ENCODE assay signal across 11 mouse cellular contexts in the genomic region with DNA sequence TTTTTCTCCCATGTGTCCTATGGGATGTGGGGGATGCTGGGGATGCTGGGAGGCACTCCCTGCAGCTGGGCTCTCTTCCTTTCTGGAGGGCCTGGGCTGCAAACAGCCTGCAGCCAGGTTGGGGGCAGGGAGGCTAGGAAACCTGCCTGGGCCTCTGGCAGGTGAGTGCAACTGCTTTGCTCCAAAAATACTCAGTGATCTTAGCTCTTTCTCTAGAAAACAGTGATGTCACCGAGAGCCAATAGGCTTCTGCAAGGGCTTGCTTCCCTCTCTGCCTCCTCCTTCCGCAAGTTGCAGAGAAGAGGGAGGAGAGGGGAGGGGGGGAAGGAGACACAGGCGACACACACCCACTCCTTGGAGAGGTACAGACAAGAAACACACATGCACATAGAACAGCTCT. TPM values are rescaled to one million over a fixed set of nuclear protein-coding genes. Genes with fewer than 3 reads are reported as not detected.
A peak's percentile ranks its signal among the peaks of the same experiment; 100 is the strongest.
DNase-seq lines count a peak whose midpoint lies in the region; ATAC-seq and TF ChIP-seq lines count a peak whose summit lies in the region.
"Had no signal": no experiment of that assay in that cellular context is flagged by ENCODE, and none has a peak within 500 bp of the region (broad histone marks: within the 10 kb centered on the region; RNA-seq: fewer than 3 reads in every experiment).

No protein-coding gene starts in this region.

- WGBS in forebrain, embryonic 16.5 days, result 0% methylated on average over 2 of the region's 3 CpGs
- 9% methylated on average over 2 of the region's 3 CpGs for WGBS in midbrain, embryonic 14.5 days
- 10% methylated on average over 3 of the region's 3 CpGs for WGBS in liver, postnatal 0 days (ENCODE audit: insufficient replicate concordance)

- no peak overlapping the region for H3K27ac ChIP-seq in ES-E14 (ENCODE audit: insufficient read depth, low read depth, low read length, poor library complexity, severe bottlenecking)
- H3K27ac ChIP-seq in forebrain, embryonic 16.5 days (ENCODE audit: low read length), result peak overlapping the region; percentile 68
- peak overlapping the region; percentile 88 for H3K27ac ChIP-seq in midbrain, embryonic 14.5 days (replicated peaks; ENCODE audit: low read depth, low read length)
- no peak overlapping the region for H3K27ac ChIP-seq in liver, postnatal 0 days (ENCODE audit: low read depth)

- no peak overlapping the region for H3K4me3 ChIP-seq in ES-E14 (ENCODE audit: insufficient read depth in 1 of 2, low read depth in 1 of 2, low read length in 2 of 2, poor library complexity in 1 of 2, severe bottlenecking in 1 of 2)
- H3K4me3 ChIP-seq in forebrain, embryonic 16.5 days (replicated peaks; ENCODE audit: low read length), result no peak overlapping the region
- no peak overlapping the region for H3K4me3 ChIP-seq in midbrain, embryonic 14.5 days (replicated peaks; ENCODE audit: low read depth, low read length)
- no peak overlapping the region for H3K4me3 ChIP-seq in liver, postnatal 0 days (ENCODE audit: low read depth, low read length)

- H3K9me3 ChIP-seq in ES-E14 (ENCODE audit: control insufficient read depth, insufficient read depth, low read depth, low read length), result no peaks in the 10 kb centered on the region
- H3K9me3 ChIP-seq in forebrain, embryonic 16.5 days (ENCODE audit: control insufficient read depth, low read length), result no peaks in the 10 kb centered on the region
- H3K9me3 ChIP-seq in midbrain, embryonic 14.5 days (ENCODE audit: control insufficient read depth, low read length), result no peaks in the 10 kb centered on the region
- no peaks in the 10 kb centered on the region for H3K9me3 ChIP-seq in liver, postnatal 0 days (ENCODE audit: low read length)

- TF ChIP-seq CTCF in liver, postnatal 0 days (IDR thresholded peaks at IDR 0.05; ENCODE audit: low read depth), result no peak

- peak overlapping the region; percentile 32 for H3K4me2 ChIP-seq in forebrain, embryonic 16.5 days (ENCODE audit: low read length)
- H3K4me2 ChIP-seq in midbrain, embryonic 14.5 days (ENCODE audit: low read length), result no peak overlapping the region
- no peak overlapping the region for H3K4me2 ChIP-seq in liver, postnatal 0 days (ENCODE audit: low read depth, low read length)

- ATAC-seq in forebrain, embryonic 16.5 days, result peak; percentile 83
- ATAC-seq in midbrain, embryonic 14.5 days (ENCODE audit: low FRiP score, low TSS enrichment), result peak; percentile 65
- no peak for ATAC-seq in activated CD4-positive, CD25-positive, alpha-beta regulatory T cell, adult 4 months
- no peak for ATAC-seq in liver, postnatal 0 days
- ATAC-seq in erythroid progenitor cell, adult 5-6 weeks (replicated peaks; ENCODE audit: low FRiP score, poor library complexity, severe bottlenecking), result no peak
- ATAC-seq: lung, postnatal 0 days; Patski had no signal

- H3K36me3 ChIP-seq in ES-E14 (ENCODE audit: control insufficient read depth, insufficient read depth, low read length, poor library complexity, severe bottlenecking), result peaks cover 21% of the 10 kb centered on the region
- peaks cover 2% of the 10 kb centered on the region; the same call in 1 of the 2 replicates for H3K36me3 ChIP-seq in forebrain, embryonic 16.5 days (ENCODE audit: control insufficient read depth, insufficient read depth)
- H3K36me3 ChIP-seq in midbrain, embryonic 14.5 days (ENCODE audit: control insufficient read depth, insufficient read depth, low read length), result peaks cover 10% of the 10 kb centered on the region
- no peaks in the 10 kb centered on the region for H3K36me3 ChIP-seq in liver, postnatal 0 days (replicated peaks; ENCODE audit: insufficient read depth, low read length)

- no peaks in the 10 kb centered on the region for H3K27me3 ChIP-seq in forebrain, embryonic 16.5 days (replicated peaks; ENCODE audit: control insufficient read depth, insufficient read depth, low read length)
- no peaks in the 10 kb centered on the region for H3K27me3 ChIP-seq in midbrain, embryonic 14.5 days (ENCODE audit: control insufficient read depth, insufficient read depth, low read length)
- H3K27me3 ChIP-seq in liver, postnatal 0 days (ENCODE audit: insufficient read depth, low read length), result no peaks in the 10 kb centered on the region
- H3K27me3 ChIP-seq: Patski had no signal

- DNase-seq in ES-E14 (ENCODE audit: low read depth, low spot score), result peak; percentile 21
- peak; percentile 53 for DNase-seq in cerebellum, adult 11 months
- DNase-seq in midbrain, embryonic 14.5 days, result peak; percentile 83
- DNase-seq in liver, postnatal 0 days, result no peak
- no peak for DNase-seq in heart, adult 18-20 months
- DNase-seq: thymus, postnatal 14 days had no signal

- H3K9ac ChIP-seq in ES-E14 (ENCODE audit: insufficient read depth, low read depth, low read length, poor library complexity, severe bottlenecking), result no peak overlapping the region
- peak overlapping the region; percentile 48 for H3K9ac ChIP-seq in forebrain, embryonic 16.5 days (replicated peaks; ENCODE audit: low read depth, low read length)
- H3K9ac ChIP-seq in midbrain, embryonic 14.5 days (replicated peaks; ENCODE audit: low read length), result no peak overlapping the region
- H3K9ac ChIP-seq in liver, postnatal 0 days (replicated peaks), result no peak overlapping the region

- TF ChIP-seq EP300 in liver, postnatal 0 days (IDR thresholded peaks at IDR 0.05; ENCODE audit: low read depth), result no peak

- H3K4me1 ChIP-seq in ES-E14 (ENCODE audit: control insufficient read depth in 2 of 2, insufficient read depth in 2 of 2, low read length in 2 of 2, poor library complexity in 1 of 2), result peaks cover 7 to 50% of the 10 kb centered on the region in 2 experiments; a peak in 3 of 4 replicates
- peaks cover 61% of the 10 kb centered on the region for H3K4me1 ChIP-seq in forebrain, embryonic 16.5 days (replicated peaks; ENCODE audit: control insufficient read depth, insufficient read depth, low read length)
- H3K4me1 ChIP-seq in midbrain, embryonic 14.5 days (ENCODE audit: control insufficient read depth, insufficient read depth, low read length), result peaks cover 43% of the 10 kb centered on the region
- no peaks in the 10 kb centered on the region for H3K4me1 ChIP-seq in liver, postnatal 0 days (ENCODE audit: insufficient read depth)

- in situ Hi-C loops in ES-E14 (cut with MboI; ENCODE audit: low sequenced_read_pairs in 2 of 2, unreplicated experiment in 2 of 2), result no loop called here

TF ChIP-seq in ES-E14, 5 proteins besides CTCF, POLR2A, EP300 and RAD21:
- no peak for TF ChIP-seq ZNF384 (IDR thresholded peaks at IDR 0.05; ENCODE audit: low read depth, low read length)
- TF ChIP-seq HCFC1 (IDR thresholded peaks at IDR 0.05; ENCODE audit: borderline replicate concordance, insufficient read depth, low read length), result no peak
- no peak for TF ChIP-seq CHD2 (IDR thresholded peaks at IDR 0.05; ENCODE audit: low read depth, low read length)
- TF ChIP-seq MAFK (IDR thresholded peaks at IDR 0.05; ENCODE audit: insufficient read depth, low read depth, low read length), result no peak
- no peak for TF ChIP-seq ZC3H11A (IDR thresholded peaks at IDR 0.05; ENCODE audit: borderline replicate concordance, low read depth, low read length)

RNA-seq across cellular contexts. Expression of a gene that starts 8.3 kb away (rescaled TPM):
- 31.5 and 63.1 TPM in 2 replicates for total RNA-seq in ES-E14 (2012; rRNA removed)
- 12.0 and 16.7 TPM in 2 replicates for polyA plus RNA-seq in forebrain, embryonic 16.5 days (2015; fragmentation: Nextera tagmentation; extraction: Ambion mirVana)
- polyA plus RNA-seq in midbrain, embryonic 14.5 days (2014; fragmentation: Nextera tagmentation; extraction: Ambion mirVana), result 12.0 and 15.2 TPM in 2 replicates
- 1 to 10 TPM; 1.3 TPM for polyA plus RNA-seq in activated CD4-positive, CD25-positive, alpha-beta regulatory T cell, adult 4 months (2017; shearing (Covaris generic))
- polyA plus RNA-seq in liver, postnatal 0 days (2015; fragmentation: Nextera tagmentation; extraction: Ambion mirVana), result 0.01 TPM in 2 replicates
- 1 to 10 TPM; 3.6 to 3.8 TPM for total RNA-seq in heart, adult 18-20 months (2021)
- total RNA-seq in erythroid progenitor cell, adult 5-6 weeks (2015; ENCODE audit: low replicate concordance), result not detected in 2 replicates
- total RNA-seq in erythroid progenitor cell, adult 5-6 weeks (2017; ENCODE audit: low replicate concordance), result not detected in 2 replicates

Comparison
In these comparisons a context has a peak if more than half of its experiments do, and no peak if none do; other contexts are left out.
1. DNase-seq: peak in ES-E14 (single experiment), cerebellum, adult 11 months (single experiment) and midbrain, embryonic 14.5 days (single experiment); none in liver, postnatal 0 days (single experiment) and heart, adult 18-20 months (0 of 2).
2. H3K27ac ChIP-seq: peak in forebrain, embryonic 16.5 days (single experiment) and midbrain, embryonic 14.5 days (single experiment); none in ES-E14 (single experiment) and liver, postnatal 0 days (single experiment).
3. ATAC-seq: peak in forebrain, embryonic 16.5 days (single experiment) and midbrain, embryonic 14.5 days (single experiment); none in activated CD4-positive, CD25-positive, alpha-beta regulatory T cell, adult 4 months (single experiment), liver, postnatal 0 days (single experiment) and erythroid progenitor cell, adult 5-6 weeks (single experiment).